Mouse (Mus musculus) intestine, postnatal 0 days (tissue): ENCODE measurements around the gene Slc16a4. TPM values are rescaled to one million over a fixed set of nuclear protein-coding genes. Genes with fewer than 3 reads are reported as not detected.
"Not testable (repeated sequence)": the region's sequence is repeated elsewhere in the genome, so short reads cannot be mapped to it uniquely, and the experiment has no call there.

Experiments
- ATAC-seq: fragments of 200-750 bp; cut with Nextera tagmentation; 2 replicates; pipeline ENCODE4 v1.8.0; 2017; ENCODE audit warnings: mild to moderate bottlenecking, moderate TSS enrichment, moderate library complexity
- H3K27ac ChIP-seq: fragments of 300-500 bp; sonication (generic); 2 replicates; pipeline ENCODE4 v1.5.1; 2014; ENCODE audit warnings: mild to moderate bottlenecking, low read depth, low read length, moderate library complexity
- H3K27me3 ChIP-seq: fragments of 300-500 bp; sonication (generic); replicated peaks from 2 replicates; pipeline ENCODE4 v1.6.1; 2014; ENCODE audit warnings: low read length, mixed read lengths; ENCODE audit not compliant: control insufficient read depth, insufficient read depth
- H3K36me3 ChIP-seq: fragments of 300-500 bp; sonication (generic); 2 replicates; pipeline ENCODE4 v1.6.1; 2014; ENCODE audit warnings: mild to moderate bottlenecking, moderate library complexity; ENCODE audit not compliant: control insufficient read depth, insufficient read depth
- H3K4me1 ChIP-seq: fragments of 300-500 bp; sonication (generic); replicated peaks from 2 replicates; pipeline ENCODE4 v1.6.1; 2014; ENCODE audit warnings: antibody characterized with exemption, low read length, mixed read lengths; ENCODE audit not compliant: control insufficient read depth, insufficient read depth
- H3K4me2 ChIP-seq: fragments of 300-500 bp; sonication (generic); replicated peaks from 2 replicates; pipeline ENCODE4 v1.6.1; 2014; ENCODE audit warnings: low read depth, mild to moderate bottlenecking, moderate library complexity
- H3K4me3 ChIP-seq: fragments of 300-500 bp; sonication (generic); 2 replicates; pipeline ENCODE4 v1.5.1; 2014; ENCODE audit warnings: low read depth, low read length
- H3K9ac ChIP-seq: fragments of 300-500 bp; sonication (generic); 2 replicates; pipeline ENCODE4 v1.6.1; 2014; ENCODE audit warnings: mild to moderate bottlenecking, low read depth, low read length
- H3K9me3 ChIP-seq: fragments of 300-500 bp; sonication (generic); 2 replicates; pipeline ENCODE4 v1.6.1; 2016; ENCODE audit warnings: mixed run types; ENCODE audit not compliant: control insufficient read depth
- CTCF ChIP-seq: sonication (generic); IDR thresholded peaks from 2 replicates; pipeline ENCODE4 v1.5.1; 2016; ENCODE audit warnings: low read depth, mild to moderate bottlenecking, control low read depth, antibody characterized with exemption, moderate library complexity
- WGBS: fragments of 180-500 bp; shearing (Covaris S2); extraction: QIAGEN DNeasy Blood & Tissue Kit; methylation state at CpG from one replicate; pipeline ENCODE4 v1.1.7; 2014; 5-methylcytosine and 5-hydroxymethylcytosine counted together
- polyA plus RNA-seq: library from polyadenylated mRNA; unstranded; fragments of >200 nt; fragmentation: Nextera tagmentation; extraction: Ambion mirVana; gene quantifications from 2 replicates; pipeline ENCODE4 v1.2.1, GENCODE M21; 2015

The Slc16a4 gene
- polyA plus RNA-seq, 1 experiment from 2014 or later = 0.83 TPM

GRCm38 (mm10) chr3:107278479-107279269, 12.4 kb upstream of the Slc16a4 start, which contains the start of gene Lamtor5:
Lamtor5 (plus strand) TSS chr3:107278858.
- 1% methylated on average over 43 of the region's 43 CpGs for WGBS
- peak within 1 kb of the TSS; percentile 42; the same call in 1 of the 2 replicates for H3K27ac ChIP-seq
- ATAC-seq = peak; percentile 91

GRCm38 (mm10) chr3:107286123-107286522, 4.9 kb upstream of the Slc16a4 start:
- Histone ChIP-seq H3K4me3 (no peak overlapping the region), H3K27ac (no peak overlapping the region), H3K9me3 (no peaks in the 10 kb centered on the region), H3K4me1 (no peaks in the 10 kb centered on the region), H3K27me3 (no peaks in the 10 kb centered on the region), H3K4me2 (no peak overlapping the region), H3K9ac (no peak overlapping the region), H3K36me3 (peaks cover 28% of the 10 kb centered on the region)
- 82% methylated on average over 2 of the region's 2 CpGs for WGBS
- ATAC-seq = no peak
- no peak for TF ChIP-seq CTCF

More at GRCm38 (mm10) chr3:107278479-107279269, 12.4 kb upstream of the Slc16a4 start, which contains the start of gene Lamtor5:
- Histone ChIP-seq H3K4me2 (peak within 1 kb of the TSS; percentile 75), H3K9me3 (no peaks in the 10 kb centered on the region), H3K9ac (peak within 1 kb of the TSS; percentile 75), H3K4me3 (peak within 1 kb of the TSS; percentile 83), H3K4me1 (no peaks in the 10 kb centered on the region), H3K27me3 (no peaks in the 10 kb centered on the region), H3K36me3 (peaks cover 14% of the 10 kb centered on the region)
- no peak for TF ChIP-seq CTCF

DNA sequence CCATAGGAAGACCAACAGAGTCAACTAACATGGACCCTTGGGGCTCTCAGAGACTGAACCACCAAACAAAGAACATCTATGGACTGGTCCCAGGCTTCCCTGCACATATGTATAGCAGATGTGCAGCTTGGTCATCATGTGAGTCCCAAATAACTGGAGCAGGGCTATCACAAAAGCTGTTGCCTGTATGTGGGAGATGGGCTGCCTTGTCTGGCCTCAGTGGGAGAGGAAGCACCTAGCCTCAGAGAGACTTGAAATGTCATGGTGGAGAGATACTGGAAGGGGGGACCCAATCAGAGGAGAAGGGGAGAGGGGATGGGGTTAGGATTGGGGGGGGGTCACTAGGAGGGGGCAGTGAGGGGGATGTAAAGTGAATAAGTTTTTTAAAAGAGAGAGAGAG, 3.7 kb upstream of the Slc16a4 start:
- H3K9me3 ChIP-seq = no peaks in the 10 kb centered on the region
- no peak for TF ChIP-seq CTCF
- H3K27me3 ChIP-seq = no peaks in the 10 kb centered on the region
- no peaks in the 10 kb centered on the region for H3K4me1 ChIP-seq
- no peak overlapping the region for H3K4me2 ChIP-seq
- peaks cover 21% of the 10 kb centered on the region for H3K36me3 ChIP-seq
- no peak overlapping the region for H3K27ac ChIP-seq
- ATAC-seq = no peak
- no peak overlapping the region for H3K9ac ChIP-seq
- no peak overlapping the region for H3K4me3 ChIP-seq

DNA sequence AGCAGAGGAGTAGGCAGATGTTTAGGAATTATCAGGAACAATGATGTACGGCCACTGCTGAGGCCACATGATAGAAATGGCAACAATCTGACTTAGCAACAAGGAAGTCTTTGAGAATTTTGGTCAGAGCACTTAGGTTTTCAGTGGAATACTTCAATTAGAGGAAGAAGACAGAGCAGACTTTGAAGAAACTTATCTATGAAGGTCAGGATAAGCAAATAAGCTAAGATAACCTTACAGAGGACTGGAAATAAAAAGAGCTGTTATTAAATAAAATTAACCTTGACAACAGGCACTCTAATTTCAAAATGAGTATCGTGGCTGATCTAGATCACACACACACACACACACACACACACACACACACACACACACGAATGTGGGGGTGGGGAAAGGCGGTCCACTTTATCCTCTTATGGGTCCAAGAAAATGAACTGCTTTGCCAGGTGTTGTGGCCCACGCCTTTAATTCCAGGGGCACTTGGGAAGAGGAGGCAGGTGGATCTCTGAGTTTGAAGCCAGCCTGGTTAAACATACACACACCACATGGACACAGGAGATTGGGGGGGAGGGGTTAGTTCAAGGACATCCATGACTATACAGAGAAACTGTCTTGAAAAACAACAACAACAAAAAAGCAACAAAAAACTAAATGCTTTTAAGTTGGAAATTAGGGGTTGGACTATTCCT, 4.8 kb downstream of the Slc16a4 start:
- no peak for TF ChIP-seq CTCF
- WGBS = 48% methylated on average over 5 of the region's 5 CpGs
- ATAC-seq = peak; percentile 38; the same call in 1 of the 2 replicates
- Histone ChIP-seq H3K27ac (no peak overlapping the region), H3K4me3 (no peak overlapping the region), H3K9me3 (no peaks in the 10 kb centered on the region), H3K4me2 (no peak overlapping the region), H3K36me3 (no peaks in the 10 kb centered on the region), H3K27me3 (no peaks in the 10 kb centered on the region), H3K9ac (no peak overlapping the region), H3K4me1 (no peaks in the 10 kb centered on the region)

GRCm38 (mm10) chr3:107296917-107297316, 5.9 kb downstream of the Slc16a4 start:
- not testable (repeated sequence) for ATAC-seq, H3K36me3 ChIP-seq, H3K27me3 ChIP-seq, H3K4me1 ChIP-seq, H3K9ac ChIP-seq, H3K4me2 ChIP-seq, H3K4me3 ChIP-seq, H3K9me3 ChIP-seq, H3K27ac ChIP-seq
- WGBS = 79% methylated on average over 4 of the region's 4 CpGs

DNA sequence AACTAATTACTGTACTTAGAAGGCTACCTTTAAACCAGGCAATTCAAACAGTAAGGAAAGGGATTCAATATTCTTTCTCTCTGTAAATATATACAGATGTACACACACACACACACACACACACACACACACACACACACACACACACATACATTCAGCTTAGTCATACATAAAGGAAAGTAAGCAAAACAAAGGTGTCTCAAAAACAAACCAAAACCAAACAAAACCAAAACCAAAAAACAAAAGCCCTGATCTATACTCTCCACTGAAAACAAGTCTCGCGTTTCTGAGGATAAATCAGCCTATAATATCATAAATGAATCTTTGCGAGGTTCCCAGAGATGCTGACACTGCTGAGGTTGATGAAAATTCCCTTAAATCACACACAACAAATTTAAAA, 26.3 kb downstream of the Slc16a4 start:
- H3K4me3 ChIP-seq = no peak overlapping the region
- no peak overlapping the region for H3K4me2 ChIP-seq
- no peak overlapping the region for H3K9ac ChIP-seq
- no peaks in the 10 kb centered on the region for H3K4me1 ChIP-seq
- H3K27ac ChIP-seq = no peak overlapping the region
- H3K27me3 ChIP-seq = no peaks in the 10 kb centered on the region
- H3K9me3 ChIP-seq = no peaks in the 10 kb centered on the region
- H3K36me3 ChIP-seq = no peaks in the 10 kb centered on the region
- no peak for TF ChIP-seq CTCF
- no peak for ATAC-seq
- WGBS = 90% methylated on average over 3 of the region's 3 CpGs
